Mouse (Mus musculus): ENCODE measurements around the gene Iqgap1.

- no peak for TF ChIP-seq CTCF (conservative IDR thresholded peaks at IDR 0.05; ENCODE audit: insufficient read depth, insufficient read length, low read depth, low read length)
- TF ChIP-seq POLR2A (IDR thresholded peaks at IDR 0.05; ENCODE audit: low read depth, low read length): no peak
These were observed 29.5 kb downstream of the Iqgap1 start for GRCm38 (mm10) chr7:80796258-80796657.
